Mouse (Mus musculus): ENCODE results near the gene Otx2. TPM values are rescaled to one million over a fixed set of nuclear protein-coding genes. Genes with fewer than 3 reads are reported as not detected.

Gene Otx2
- polyA plus RNA-seq, 1 experiment from 2014 or later: 83.6 TPM

Other genes with a start within 250 kb of the Otx2 start
- gene Tmem260, start 227.7 kb downstream of the Otx2 start, polyA plus RNA-seq (2015; fragmentation: Nextera tagmentation; extraction: Ambion mirVana): 17.7 and 20.1 TPM in 2 replicates